Mouse (Mus musculus) layer of hippocampus, adult 2 months (tissue): ENCODE data around the gene Hba-a1. TPM values are rescaled to one million over a fixed set of nuclear protein-coding genes. Genes with fewer than 3 reads are reported as not detected.
"Not testable (repeated sequence)": the region's sequence is repeated elsewhere in the genome, so short reads cannot be mapped to it uniquely, and the experiment has no call there.

Experiments used
- DNase-seq, 2 experiments: peaks; one replicate each; pipeline ENCODE4 v3.0.0; 2022; ENCODE audit warnings: low spot score in 2 of 2
- H3K27ac ChIP-seq: fragments of 200-600 bp; 2 replicates; pipeline ENCODE4 v1.8.1; 2022
- H3K4me3 ChIP-seq: fragments of 200-600 bp; 2 replicates; pipeline ENCODE4 v1.8.1; 2022; ENCODE audit warnings: mild to moderate bottlenecking
- CTCF ChIP-seq: fragments of 200-600 bp; conservative IDR thresholded peaks from 2 replicates; pipeline ENCODE4 v1.8.1; 2022; ENCODE audit warnings: antibody characterized with exemption, mild to moderate bottlenecking, moderate library complexity
- total RNA-seq, 2 experiments: library from RNA; stranded (reverse); gene quantifications; 2 replicates each; pipeline ENCODE4 v1.2.3; 2021

Gene Hba-a1
- total RNA-seq, 2 experiments from 2014 or later = 315 to 509 TPM

DNA sequence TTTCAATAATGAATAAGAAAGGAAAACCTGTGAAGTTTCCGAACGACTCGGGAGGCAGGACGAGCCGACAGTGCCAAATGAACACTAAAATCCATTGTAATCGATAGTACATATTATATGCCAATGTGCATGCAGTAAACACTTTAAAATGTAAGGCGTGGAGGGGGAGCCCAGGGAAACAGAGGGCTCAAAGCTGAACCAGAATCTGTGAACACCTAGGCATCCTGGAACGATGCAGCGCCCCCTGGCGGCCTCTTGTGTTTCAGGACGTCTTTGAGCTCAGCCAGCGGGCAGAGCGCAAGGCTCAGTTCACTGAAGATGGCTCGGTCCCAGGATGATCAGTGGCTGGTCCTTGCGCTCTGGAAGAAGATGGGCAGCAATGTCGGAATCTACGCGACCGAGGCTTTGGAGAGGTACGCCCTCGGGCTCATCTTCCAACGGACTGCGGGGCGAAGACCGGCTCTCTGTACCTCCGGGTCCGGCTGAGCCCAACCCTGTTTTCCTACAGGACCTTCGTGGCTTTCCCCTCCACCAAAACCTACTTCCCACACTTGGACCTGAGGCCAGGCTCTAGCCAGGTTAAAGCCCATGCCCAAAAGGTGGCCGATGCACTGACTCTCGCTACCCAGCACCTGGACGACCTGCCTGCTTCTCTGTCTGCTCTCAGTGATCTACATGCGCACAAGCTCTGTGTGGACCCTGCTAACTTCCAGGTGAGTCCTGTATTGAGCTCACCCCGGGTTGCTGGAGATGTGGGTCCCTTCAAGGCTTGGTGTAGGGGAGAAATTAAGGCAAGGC lies 3.6 kb downstream of the Hba-a1 start, which contains the start of gene Hbq1b:
TSS of gene Hbq1b (plus strand) at position 271 of the 798 bp plus-strand sequence.
- peak within 1 kb of the TSS; percentile 53 for H3K4me3 ChIP-seq
- not testable (repeated sequence) for H3K27ac ChIP-seq
- DNase-seq = peak; percentile 76 to 80
- peak; percentile 85 for TF ChIP-seq CTCF

- no peak overlapping the region for H3K27ac ChIP-seq
- no peak overlapping the region; the same call in 1 of the 2 replicates for H3K4me3 ChIP-seq
- DNase-seq = no peak
- no peak for TF ChIP-seq CTCF
These were observed 4.1 kb downstream of the Hba-a1 start for GRCm38 (mm10) chr11:32287493-32287825.

DNA sequence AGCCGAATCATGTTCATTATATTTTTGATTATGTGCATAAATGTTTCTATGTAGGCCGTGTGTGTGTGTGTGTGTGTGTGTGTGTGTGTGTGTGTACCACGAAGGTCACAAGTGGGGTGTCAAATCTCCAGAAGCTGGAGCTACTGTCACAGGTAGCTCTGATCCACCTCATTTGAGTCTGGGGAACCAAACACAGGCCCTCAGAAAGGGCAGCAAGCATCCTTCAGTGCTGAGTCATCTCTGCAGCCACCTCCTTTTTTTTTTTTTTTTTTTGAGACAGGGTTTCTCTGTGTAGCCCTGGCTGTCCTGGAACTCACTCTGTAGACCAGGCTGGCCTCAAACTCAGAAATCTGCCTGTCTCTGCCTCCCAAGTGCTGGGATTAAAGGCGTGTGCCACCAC lies 9.5 kb downstream of the Hba-a1 start:
- not testable (repeated sequence) for DNase-seq, H3K27ac ChIP-seq, H3K4me3 ChIP-seq

GRCm38 (mm10) chr11:32293479-32293878 lies 10.2 kb downstream of the Hba-a1 start:
- not testable (repeated sequence) for H3K4me3 ChIP-seq, DNase-seq, H3K27ac ChIP-seq

- not testable (repeated sequence) for H3K4me3 ChIP-seq, DNase-seq, H3K27ac ChIP-seq
These were observed 12.9 kb downstream of the Hba-a1 start, which contains the start of gene Hba-a2 for GRCm38 (mm10) chr11:32296203-32296602. TSS of gene Hba-a2 (plus strand) at chr11:32296489.

GRCm38 (mm10) chr11:32297417-32297816 lies 14.1 kb downstream of the Hba-a1 start:
- H3K4me3 ChIP-seq, H3K27ac ChIP-seq, DNase-seq: not testable (repeated sequence)

DNA sequence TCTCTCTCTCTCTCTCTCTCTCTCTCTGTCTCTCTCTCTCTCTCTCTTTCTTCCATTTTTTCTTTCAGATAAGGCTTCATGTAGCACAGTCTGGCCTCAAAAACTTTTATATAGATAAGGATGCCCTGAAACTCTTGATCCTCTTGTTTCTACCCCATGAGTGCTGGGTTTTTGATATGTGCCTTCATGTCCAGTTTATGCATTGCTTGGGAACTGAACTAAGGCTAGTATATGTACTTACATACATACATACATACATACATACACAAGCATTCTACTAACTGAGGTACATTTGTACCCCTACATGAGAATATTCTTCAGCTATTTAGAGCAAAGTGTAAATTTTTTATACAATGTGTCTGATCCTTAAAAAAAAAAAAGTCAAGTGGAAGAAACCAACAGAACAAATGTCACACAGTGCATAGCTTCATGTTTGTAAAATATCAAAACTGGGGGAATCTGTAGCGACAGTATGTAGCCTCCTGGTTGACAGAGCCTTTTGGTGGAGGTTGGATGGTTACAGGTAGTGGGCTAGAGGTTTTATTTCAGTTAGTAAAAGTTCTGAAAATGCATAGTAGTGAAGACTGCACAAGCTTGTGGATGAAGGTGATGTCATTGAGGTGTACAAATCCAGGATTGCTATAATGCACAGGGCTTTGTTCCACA lies 14.7 kb downstream of the Hba-a1 start:
- Histone ChIP-seq H3K27ac (no peak overlapping the region), H3K4me3 (no peak overlapping the region)
- DNase-seq = no peak
- TF ChIP-seq CTCF = no peak

DNA sequence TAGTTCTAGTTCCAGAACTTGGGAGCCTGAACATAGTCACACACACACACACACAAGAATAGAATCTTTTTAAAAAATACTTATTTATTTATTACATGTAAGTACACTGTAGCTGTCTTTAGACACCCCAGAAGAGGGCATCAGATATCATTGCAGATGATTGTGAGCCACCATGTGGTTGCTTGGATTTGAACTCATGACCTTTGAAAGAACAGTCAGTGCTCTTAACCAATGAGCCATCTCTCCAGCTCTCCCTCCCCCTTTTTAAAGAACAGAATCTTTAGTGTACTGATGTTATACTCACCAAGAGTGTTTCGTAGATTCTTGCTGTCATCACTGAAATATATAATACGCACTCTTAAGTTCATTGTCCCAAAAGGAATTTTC lies 15.2 kb downstream of the Hba-a1 start:
- no peak for TF ChIP-seq CTCF
- Histone ChIP-seq H3K27ac (no peak overlapping the region), H3K4me3 (no peak overlapping the region)
- no peak for DNase-seq

GRCm38 (mm10) chr11:32299865-32300264 lies 16.6 kb downstream of the Hba-a1 start, which contains the start of gene Hbq1a:
TSS of gene Hbq1a (plus strand) at chr11:32300069.
- TF ChIP-seq CTCF = peak; percentile 86
- peak; percentile 53 to 71 for DNase-seq
- not testable (repeated sequence) for H3K27ac ChIP-seq
- peak within 1 kb of the TSS; percentile 18; the same call in 1 of the 2 replicates for H3K4me3 ChIP-seq

GRCm38 (mm10) chr11:32300279-32301267 lies 17.3 kb downstream of the Hba-a1 start:
- Histone ChIP-seq H3K4me3 (peak overlapping the region; percentile 18; the same call in 1 of the 2 replicates), H3K27ac (no peak overlapping the region)
- no peak for DNase-seq
- no peak for TF ChIP-seq CTCF

DNA sequence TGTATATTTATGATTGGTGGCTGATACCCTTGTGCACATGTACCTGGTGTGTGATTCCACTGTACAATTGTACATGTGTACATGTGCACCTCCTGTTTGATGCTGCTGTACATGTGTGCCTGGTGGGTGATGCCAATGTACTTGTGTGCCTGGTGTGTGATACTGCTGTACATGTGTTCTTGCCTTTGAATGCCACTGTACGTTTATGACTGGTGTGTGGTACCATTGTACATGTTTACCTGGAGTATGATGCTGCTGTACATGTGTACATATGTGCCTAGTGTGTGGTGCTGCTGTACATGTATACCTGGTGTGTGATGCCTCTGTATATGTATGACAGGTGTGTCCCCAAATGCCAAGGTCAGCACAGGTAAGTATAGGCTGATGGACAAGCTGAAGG lies 18.2 kb downstream of the Hba-a1 start:
- no peak overlapping the region for H3K27ac ChIP-seq
- H3K4me3 ChIP-seq = no peak overlapping the region
- no peak for DNase-seq
- TF ChIP-seq CTCF = no peak

DNA sequence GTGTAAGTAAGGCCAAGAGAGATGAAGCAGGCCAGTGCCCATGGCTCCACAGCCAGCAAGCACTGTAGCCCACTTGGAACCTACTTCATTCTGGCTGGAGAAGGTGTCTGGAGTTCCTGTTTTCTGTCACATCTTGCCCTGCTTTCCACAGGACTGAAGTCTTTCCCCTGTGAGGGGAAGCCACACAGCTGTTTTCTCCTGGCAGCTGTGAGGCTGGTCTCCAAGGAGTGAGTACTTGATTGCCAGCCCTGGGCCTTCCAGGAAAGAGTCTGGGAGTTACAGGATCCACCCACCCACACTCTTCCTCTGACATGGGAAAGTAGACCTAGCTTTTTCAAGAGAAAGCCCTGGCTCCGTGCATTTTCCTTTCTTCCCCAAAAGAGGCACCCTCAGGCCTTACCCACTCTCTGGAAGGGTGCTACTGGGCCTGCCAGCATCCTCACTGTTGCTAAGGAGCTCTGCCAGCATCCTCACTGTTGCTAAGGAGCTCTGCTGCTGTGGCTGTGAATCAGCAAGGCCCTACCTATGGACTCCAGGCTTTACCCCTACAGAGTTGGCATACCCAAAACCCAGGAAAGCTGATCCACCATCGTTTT lies 19.6 kb downstream of the Hba-a1 start:
- no peak overlapping the region for H3K4me3 ChIP-seq
- DNase-seq = peak; percentile 21 to 45
- no peak for TF ChIP-seq CTCF
- peak overlapping the region; percentile 57; the same call in 1 of the 2 replicates for H3K27ac ChIP-seq

GRCm38 (mm10) chr11:32303455-32303854 lies 20.1 kb downstream of the Hba-a1 start:
- TF ChIP-seq CTCF = no peak
- no peak for DNase-seq
- Histone ChIP-seq H3K4me3 (no peak overlapping the region), H3K27ac (peak overlapping the region; percentile 57; the same call in 1 of the 2 replicates)
